Mouse (Mus musculus): Measurements from ENCODE around the gene Nr2c2.

Gene Nr2c2

DNA sequence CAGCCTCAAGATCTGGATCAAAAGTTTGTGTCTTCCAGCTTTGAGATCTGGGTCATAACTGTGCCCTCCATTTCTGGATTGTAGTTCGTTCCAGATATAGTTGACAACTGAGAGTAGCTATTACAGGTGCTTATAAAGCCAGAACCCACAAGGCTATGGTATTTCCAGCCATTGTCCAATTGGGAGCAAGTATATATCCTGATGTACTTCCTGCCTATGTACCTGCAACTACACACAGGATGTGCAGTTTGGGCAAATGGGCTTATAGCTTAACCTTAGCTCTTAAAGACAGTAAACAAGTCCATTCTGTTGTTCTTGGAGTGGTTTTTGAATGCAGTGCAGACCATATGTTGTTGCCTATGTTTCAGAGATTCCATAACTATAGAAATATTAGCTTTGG lies 40.3 kb downstream of the Nr2c2 start:
- DNase-seq = no peak

DNA sequence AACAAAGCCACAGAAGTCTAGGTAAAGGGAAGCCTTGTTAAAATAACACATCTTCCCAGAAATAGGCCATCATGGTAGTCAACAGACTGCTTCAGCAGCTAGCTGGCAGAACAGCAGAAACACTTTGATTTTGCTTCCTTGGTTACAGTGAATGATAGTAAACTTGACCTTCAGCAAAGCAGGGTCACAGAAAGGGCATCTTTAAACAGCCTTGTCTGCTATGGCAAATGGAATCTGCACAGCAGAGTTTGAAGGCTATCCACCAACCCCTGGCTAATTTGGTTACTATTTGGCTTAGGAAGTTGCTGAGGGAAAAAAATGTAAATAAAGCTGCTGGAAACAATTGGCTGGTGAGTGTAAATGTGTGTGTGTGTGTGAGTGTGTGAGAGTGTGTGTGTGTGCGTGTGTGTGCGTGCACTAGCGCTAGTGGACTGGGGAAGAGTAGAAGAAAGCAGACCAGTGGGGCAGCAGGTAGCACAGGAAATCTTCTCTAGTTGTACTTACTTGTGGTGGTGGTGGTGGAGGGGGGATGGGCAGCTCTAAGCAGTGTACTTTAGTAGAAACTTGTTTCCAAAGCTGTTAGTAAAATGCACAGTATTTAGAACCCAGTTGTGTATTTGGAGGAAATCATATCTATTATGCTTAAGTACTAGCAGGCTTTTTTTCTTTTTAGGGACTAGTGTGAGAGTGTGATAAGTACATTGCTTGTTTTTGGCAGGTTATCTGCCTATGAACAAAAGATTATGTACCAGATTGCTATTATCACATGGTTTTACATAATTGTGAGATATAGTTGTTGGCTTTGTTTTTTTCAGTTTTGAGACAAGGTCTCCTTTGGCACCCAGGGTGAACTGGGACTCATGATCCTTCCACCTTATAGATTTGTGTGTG lies 41.1 kb downstream of the Nr2c2 start:
- peak in 1 of 2 experiments; percentile 13 for DNase-seq

DNA sequence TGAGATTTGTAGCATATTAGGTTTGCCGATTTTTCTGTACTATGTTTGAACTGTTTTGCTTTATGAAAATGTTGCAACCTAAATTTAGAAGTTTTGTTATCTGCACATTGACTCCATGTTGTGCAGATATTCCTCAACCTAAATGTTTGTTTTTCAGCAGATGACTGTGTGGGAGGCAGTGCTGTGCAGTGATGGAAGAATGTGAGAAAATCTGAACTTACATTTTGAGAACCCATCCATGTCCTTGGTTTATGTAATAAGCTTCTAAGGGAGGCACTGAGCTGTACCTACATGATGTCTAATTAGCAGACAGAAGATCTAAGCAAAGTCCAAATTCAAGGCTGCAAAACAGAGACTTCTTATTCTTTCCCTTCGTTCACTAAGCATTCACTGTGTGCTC lies 42.4 kb downstream of the Nr2c2 start:
- DNase-seq = no peak

DNA sequence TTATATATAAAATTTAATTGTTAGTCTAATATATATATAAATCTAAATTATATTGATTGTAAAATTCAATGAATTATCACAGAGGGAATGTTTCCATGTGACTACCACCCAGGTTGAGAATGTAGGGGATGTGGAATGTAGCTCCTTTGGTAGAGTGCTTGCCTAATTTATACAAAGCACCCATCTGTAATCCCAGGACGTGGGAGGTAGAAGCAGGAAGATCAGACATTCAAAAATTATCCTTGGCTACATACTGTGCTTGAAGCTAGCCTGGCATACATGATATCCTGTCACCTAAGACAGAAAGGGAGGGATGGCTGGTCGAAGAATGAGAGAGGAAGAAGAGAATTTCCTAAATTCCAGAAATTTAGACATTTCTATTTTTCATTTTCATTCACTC lies 45.2 kb downstream of the Nr2c2 start:
- no peak for DNase-seq

DNA sequence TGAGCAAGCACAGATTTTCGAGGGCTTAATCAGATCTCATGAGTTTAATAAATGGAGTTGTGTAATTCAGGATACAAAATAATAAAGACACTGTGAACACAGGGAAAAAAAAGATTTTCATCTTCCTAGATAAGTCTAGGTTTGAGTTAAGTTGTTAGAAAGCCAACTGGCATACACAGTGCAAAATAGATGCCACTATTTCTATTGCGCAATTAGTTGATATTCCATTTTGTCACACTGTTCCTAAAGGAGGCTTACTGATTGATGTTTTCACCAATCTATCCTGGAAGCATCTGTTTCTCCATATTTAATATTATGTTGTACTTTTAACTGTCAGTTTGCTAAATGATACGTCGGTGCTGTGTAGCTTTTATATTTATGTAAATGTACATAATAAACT lies 54.7 kb downstream of the Nr2c2 start:
- DNase-seq = no peak

DNA sequence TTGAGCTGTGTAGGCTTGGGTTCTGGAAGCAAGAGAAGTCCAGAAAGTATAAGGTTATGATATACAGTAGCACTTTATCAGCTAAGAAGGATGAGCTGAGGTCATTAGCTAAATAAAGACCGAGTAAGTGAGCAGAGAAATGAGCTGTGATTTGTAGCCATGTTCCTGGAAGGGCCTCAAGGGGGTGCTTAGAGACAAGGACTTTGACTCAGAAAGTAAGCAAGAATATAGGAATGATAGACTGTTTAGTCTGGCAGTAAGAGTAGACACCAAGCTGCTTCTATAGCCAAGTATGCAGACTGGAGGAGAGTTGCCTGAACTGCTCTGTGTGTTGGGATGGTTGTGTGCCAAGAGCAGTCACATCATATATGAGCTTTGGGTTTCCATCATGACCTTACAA lies 62.6 kb downstream of the Nr2c2 start:
- peak in 1 of 2 experiments; percentile 17 for DNase-seq

DNA sequence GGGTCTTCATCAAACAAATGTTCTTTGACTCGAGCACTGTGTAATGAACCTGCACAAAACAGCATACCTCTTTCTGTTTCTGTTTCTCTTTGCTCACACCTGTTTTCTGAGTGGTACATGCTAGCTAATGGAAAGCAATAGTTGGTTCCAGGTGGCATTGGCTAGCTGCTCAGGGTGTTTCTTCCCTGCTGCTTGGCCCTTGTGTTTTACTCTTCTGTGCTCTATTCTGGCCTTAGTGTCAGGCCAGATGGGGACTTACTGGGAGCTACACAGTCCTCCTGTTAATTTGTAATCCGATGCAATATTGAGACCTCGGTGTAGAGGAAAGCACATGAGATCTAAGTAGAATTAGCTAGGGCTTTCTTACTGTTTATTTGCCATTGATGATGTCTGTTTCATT lies 67.6 kb downstream of the Nr2c2 start:
- DNase-seq = no peak

DNA sequence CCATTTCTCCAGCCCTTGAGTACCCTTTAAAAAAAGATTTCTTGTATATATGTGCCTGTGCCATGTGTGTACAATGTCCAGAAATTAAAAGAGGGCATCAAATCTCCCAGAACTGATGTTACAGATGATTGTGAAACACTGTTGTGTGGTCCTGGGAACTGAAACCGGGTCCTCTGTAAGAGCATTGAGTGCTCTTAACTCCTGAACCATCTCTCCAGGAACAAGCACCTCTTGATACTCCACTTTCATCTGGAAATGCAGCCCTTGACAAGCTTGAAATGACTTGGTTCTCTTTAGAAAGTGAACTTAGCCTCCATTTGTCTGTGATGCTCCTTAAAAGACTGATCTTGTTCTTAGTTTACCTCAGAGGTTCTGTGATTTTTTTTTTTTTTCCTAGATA lies 71.5 kb downstream of the Nr2c2 start:
- no peak for DNase-seq

DNA sequence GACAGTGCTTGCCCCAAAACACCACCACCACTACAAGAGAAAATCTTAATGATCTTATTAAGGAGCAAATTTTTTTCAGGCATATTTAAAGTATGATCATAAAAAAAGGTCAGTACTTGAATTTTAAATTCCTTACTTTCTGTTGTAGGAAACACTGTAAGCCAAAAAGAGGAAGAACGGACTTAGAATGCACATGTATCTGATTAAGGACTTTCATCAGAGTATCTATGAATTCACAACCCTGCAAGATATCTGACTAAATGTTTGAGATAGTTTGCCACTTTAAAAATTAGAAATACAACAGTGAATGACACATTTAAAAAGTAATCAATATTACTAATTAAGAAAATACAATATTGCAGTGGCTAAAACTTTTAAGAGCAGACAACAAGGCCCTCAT lies 85.3 kb downstream of the Nr2c2 start:
- DNase-seq = no peak

DNA sequence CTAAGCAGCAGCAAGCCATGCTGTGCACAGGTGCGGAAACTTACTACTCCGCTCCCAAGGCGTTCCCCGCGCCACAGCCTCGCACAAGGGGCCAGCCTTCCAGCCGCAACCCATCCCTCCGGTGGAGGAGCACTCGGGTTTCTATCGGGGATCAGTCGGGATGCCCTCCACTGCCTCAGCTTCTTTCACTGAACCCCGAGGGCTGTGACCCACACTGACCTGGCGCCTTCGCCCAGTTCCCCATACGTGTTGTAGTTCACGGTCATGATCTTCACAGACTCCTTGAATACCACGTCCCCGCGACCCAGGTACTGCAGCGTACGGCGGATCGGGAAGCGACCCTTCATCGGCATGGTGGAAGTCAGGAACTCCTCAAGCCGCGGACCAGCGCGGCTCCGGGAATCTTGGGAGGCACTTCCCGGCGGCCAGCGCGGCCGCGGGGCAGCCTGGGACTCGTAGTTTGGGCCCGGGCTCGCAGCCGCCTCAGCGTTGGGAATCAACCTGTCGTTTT lies 92.5 kb downstream of the Nr2c2 start, which contains the start of gene Mrps25:
TSS of gene Mrps25 (minus strand) at position 413 of the 511 bp plus-strand sequence.
- peak; percentile 82 to 86 for DNase-seq

DNA sequence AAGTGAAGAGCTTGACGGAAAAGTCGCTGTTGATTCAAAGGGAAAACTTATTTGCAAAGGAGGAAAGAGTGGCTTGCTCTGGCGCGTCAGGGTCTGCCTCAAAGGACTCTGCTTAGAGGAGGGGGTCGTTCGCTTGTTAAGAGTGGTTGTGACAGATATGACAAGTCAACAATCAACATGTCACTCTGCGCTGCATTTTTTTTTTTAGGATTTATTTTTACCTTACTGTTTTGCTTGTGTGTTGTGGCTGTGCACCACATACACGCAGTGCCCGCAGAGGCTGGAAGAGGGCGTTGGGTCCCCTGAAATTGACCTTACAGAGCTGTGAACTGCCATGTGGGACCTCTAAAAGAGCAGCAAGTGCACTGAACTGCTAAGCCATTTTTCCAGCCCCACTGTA lies 93.0 kb downstream of the Nr2c2 start:
- peak; percentile 18 to 21 for DNase-seq

DNA sequence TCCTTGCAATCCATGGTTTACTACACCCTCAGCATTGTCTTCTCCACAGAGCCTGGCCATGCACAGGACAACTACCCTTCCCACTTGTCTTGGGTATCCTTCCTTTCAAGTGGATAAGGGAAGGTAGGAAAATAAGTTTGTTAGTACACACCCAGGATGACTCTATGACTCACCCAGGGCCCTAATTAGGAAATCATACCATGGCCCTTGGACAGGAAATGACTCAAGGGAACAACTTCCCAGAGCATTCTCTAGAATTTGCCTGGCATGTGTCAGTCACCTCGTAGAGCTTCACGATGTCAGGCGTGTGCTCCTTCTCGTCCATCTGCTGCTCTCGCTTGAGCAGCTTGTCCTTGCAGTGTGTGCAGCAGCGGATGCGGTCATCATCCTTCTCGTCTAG lies 108.2 kb downstream of the Nr2c2 start:
- DNase-seq = no peak

DNA sequence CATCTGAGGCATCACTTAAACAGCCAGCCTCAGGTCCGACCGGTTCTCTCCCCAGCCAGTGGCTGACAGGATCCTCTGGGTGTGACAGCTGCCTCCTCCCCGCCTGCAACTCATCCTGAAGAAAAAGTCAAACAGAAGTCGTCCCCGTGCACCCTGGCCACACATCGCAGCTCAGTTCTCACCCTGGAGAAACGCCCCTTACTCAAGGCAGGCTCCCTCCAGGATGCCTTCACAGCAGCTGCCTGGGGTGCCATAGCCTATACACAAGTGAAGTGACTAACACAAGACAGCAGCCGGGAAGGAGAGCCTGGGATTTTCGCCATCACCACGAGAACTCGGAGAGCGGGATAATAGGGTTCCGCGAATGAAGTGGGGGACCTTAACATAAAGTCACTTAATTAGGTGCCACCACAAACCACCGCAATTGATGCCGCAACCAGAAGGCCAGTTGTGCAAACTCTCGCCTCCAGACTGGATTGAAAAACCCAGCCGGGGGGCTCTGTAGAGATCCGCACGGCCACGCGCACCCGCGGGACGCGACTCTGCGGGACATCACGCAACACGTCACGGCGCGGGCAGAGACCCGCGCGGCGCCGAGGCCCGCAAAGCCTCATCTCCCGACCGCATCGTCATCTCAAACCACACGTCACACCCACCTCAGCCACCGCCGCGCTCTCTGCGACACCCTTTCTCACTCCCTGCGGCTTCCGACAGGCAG lies 123.0 kb downstream of the Nr2c2 start:
- DNase-seq = no peak

DNA sequence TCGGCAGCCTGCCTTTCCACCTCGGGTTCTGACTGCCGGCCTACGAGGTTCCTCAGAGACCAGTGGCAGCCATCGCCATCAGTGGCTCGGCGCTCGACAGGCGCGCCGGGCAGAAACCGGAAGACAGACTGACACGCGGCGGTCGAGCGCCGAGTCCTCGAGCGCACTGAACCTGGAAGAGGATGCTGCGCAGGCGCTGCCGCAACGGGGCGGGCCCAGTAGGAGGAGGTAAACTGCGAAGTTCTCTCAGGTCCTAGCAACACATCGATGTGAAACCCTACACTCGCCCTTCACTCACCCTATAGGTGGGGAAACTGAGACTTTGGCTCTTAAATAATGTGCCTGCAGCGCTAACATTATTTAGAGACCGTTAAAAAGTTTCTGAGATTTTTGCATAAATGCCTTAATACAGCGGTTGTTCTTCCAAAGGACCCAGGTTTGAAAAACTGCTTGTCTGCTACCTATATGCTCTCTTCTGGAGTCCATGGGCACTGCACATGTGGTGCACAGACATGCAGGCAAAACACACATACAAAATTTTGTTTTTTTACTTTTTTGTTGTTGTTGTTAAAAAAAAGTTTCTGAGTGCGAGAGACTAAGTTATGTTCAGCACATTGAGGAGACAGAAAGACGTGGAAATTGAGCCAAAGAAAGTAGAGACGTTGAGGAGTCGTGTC lies 123.7 kb downstream of the Nr2c2 start, which contains the start of gene Rbsn:
TSS of gene Rbsn (minus strand) at position 153 of the 677 bp plus-strand sequence.
- peak; percentile 94 to 97 for DNase-seq

DNA sequence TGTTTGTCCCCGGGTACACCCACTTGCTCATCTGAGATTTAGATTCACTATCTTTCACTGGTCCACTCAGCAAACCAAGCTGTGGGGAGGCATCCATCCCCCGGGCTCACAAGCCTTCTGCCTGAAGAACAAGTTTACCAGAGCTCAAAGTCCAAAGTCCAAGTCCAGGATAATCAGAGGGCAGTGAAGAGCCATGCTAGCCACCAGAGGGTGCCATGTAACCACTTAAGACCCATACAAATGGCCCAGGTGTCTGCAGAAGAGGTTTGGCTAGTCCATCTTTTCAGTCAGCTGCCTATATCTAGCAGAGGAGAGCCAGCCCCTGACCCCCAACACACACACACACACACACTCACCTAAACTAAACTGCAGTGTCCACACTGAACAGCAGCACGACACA lies 128.3 kb downstream of the Nr2c2 start:
- peak; percentile 62 to 76 for DNase-seq

DNA sequence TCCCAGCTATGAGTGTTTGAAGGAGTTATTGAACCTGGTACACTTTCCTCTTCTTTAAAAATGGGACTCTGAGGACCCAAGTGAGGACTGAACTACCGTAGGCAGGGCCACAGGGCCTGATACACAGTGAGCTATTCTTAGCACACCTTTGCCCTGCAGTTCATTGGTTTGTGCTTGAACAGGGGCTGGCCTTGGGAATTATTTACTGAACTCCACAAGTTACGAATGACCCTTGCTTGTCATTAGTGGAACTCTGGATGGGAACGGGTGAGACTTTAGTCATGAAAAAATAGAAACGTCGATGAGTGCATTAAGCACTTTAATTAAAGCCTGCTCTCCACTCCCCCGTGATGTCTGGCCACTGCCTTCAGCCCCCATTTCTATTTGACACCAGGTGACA lies 130.4 kb downstream of the Nr2c2 start:
- DNase-seq = peak in 1 of 2 experiments; percentile 17

DNA sequence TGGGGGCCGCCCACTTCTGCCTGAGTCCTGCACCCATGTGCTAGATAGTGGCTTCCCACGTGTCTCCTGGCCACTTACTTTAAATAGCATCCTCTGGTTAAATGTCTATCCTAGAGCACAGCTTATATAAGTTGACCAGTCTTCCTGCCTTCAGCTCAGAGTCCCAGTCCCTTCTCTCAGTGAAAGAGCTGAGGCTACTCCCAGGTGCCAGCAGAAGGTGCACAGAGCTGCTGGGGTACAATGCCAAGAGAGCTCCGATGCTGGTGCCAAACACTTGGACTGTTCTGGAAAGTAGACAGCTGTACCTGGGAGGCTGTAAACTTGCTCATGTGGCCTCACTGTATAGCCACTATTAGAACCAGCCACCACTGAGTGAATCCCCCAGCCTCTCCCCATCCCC lies 130.8 kb downstream of the Nr2c2 start:
- no peak for DNase-seq
